Mouse (Mus musculus): Measurements from ENCODE around the gene Ak3.
A peak's percentile ranks its signal among the peaks of the same experiment; 100 is the strongest.

Ak3 gene

DNA sequence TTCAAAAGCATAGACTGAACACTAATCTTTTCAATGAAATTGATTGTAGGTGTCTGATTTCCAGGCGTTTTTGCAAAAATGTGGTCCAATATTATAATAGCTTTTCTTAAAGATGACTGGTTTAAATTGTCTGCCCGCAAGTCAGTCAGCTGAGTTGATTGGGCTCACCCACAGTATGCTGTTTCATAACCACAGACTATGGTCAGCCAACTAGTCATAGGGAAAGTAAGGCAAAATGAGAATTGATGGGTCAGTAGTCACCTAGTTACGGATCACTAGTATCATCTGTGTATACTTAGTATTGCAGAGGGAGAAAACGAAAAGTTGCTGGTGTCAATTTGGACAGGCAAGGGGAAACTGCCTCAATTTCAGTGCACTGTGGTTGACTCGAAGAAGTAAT is 56.4 kb downstream of the Ak3 start:
- no peak for DNase-seq

DNA sequence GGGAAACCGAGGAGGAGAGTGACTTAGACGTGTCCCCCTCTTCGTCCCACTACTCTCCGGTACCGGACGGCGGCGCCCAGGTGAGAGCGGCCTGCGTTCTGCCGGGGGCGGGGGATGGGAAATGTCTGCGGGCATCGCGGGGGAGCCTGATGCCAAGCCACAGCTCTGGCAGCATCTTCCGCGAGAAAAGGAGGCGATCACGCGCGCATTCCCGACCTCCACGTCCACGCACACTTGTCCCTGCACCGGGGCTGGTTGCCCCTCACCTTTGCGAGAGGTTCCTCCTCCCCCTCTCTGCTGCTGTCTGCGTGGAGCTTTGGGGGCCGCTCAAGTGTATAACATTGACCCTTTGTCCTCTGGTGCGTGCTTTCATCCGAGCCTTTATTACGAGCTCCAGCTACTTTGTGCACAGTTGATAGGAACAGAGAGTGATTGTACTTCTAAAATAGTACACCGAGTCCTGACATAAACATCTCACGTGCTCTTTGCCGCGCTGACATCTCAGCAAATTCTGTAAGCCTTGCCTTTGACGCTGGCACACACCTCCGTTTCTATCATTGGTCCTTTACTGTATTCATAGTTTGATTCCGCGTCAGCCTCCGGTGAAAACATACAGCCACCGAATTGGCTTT is 57.1 kb downstream of the Ak3 start:
- no peak for DNase-seq

DNA sequence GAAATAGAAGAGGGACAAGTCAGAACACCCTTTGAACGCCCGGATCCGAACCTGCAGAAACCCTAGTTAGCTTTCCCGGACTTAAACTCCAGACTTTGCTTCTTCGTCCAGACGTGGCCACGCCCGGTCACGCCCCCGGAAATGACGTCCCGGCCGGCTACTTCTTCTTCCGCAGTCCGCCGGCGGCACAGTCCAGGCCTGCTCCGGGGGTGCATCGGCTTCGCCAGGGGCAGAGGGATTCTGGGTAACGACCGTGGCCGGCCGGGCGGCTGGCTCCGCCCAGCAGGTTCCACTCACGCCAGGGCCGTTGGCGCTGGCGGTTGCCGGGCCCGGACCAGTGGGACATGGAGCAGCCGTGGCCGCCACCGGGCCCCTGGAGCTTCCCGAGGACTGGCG is 57.6 kb downstream of the Ak3 start, which contains the start of gene Cdc37l1:
Gene Cdc37l1 (plus strand): TSS at position 159 of the 396 bp plus-strand sequence.
- peak; percentile 90 to 92 for DNase-seq

DNA sequence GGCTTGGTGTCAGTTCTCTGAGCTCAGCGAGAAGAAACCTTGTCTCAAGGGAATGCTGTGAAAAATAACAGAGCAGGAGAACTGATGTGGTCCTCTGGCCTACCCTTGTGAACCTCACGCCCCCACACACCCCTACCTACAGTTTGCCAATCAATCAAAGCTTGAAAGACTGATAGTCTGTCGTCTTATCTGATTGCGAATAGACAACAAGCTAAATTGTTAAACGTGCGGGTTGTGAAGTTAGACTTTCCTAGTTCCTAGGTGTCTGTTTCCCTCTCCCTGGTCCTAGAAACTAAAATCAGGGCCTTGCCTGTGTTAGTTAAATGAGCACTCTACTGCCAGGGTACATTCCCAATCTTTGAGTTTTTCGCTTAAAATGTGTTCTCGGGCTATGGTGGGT is 58.2 kb downstream of the Ak3 start:
- DNase-seq = no peak

DNA sequence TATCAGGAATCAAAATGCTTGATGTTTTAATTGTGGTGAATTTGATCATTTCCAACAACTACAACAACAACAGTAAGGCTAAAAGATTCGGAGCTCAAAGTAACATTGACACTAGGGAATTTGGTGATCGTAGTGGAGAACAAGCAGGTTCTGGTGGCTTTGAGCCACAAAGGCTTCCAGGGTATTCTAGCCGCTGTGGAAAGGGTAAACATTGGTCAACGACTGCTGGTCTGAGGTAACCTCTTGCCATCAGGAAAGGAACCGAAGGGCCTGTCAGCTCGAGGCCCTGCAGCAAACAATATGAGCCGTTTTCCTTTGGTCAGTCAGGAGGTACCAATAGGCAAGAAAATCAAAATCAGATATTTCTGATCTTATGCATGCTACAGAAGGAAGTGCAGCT is 65.1 kb downstream of the Ak3 start:
- no peak for DNase-seq

DNA sequence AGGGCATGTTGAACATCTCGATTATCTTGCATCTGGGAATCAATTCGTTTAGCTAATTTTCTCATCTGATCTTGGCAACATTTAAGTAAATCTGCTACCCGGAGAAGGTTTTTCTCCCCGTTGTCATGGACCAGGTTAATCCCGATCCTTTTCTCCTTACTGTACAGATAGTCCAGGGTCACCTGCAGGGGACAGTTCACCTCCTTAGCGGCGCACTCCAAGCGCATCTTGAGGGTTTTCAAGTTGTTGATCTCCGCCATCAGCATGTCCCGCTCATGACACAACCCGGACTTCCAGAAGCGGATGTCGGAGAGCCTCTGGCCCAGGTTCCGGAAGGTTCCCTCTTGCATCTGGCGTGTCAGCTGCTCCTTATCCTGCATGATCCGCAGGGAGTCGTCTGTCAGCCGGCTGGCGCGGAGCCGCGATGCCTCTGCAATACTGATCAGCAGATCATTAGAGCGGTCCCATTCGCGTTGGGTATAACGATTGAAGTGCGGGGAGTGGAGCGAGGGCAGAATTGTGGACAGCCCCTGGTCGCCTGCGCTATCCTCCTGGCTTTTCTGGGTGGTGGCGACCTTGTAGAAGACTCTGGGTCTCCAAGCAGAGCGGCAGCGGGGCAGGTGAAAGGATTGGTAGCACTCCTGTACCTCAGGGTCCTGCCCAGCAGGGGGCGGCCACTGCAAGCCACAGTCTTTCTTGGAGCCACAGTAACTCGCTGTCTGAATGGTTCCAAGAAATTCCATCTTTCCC is 72.7 kb downstream of the Ak3 start:
- DNase-seq = peak; percentile 47 to 55

Measured in thymus, adult 18-20 months (tissue).